Mouse (Mus musculus) MEL (cell line): ENCODE measurements around the gene Bcan. TPM values are rescaled to one million over a fixed set of nuclear protein-coding genes. Genes with fewer than 3 reads are reported as not detected.

Experiments
- DNase-seq: peaks from one replicate; pipeline ENCODE4 v3.0.0; 2011; ENCODE audit warnings: low read depth, low spot score
- H3K27ac ChIP-seq: 2 replicates; pipeline ENCODE4 v1.5.1; 2012; ENCODE audit warnings: low read depth, mild to moderate bottlenecking, control low read depth, low read length, moderate library complexity; ENCODE audit not compliant: control insufficient read depth
- H3K27me3 ChIP-seq, 2 experiments: fragments of 150-350 bp in 1 of 2; sonication (generic) in 1 of 2; 2 replicates each; pipeline ENCODE4 v1.6.1; 2012; ENCODE audit warnings: low read length in 2 of 2, mild to moderate bottlenecking in 2 of 2, improper control_type of control experiment in 1 of 2, moderate library complexity in 1 of 2; ENCODE audit not compliant: insufficient read depth in 2 of 2, control insufficient read depth in 1 of 2
- H3K36me3 ChIP-seq, 2 experiments: 2 replicates each; pipeline ENCODE4 v1.6.1; 2012 to 2014; ENCODE audit warnings: low read length in 2 of 2, improper control_type of control experiment in 1 of 2, inconsistent platforms in 1 of 2, mild to moderate bottlenecking in 1 of 2; ENCODE audit not compliant: insufficient read depth in 2 of 2, control insufficient read depth in 1 of 2
- H3K4me1 ChIP-seq, 2 experiments: fragments of 150-350 bp in 1 of 2; sonication (generic) in 1 of 2; 2 replicates each; pipeline ENCODE4 v1.6.1; 2012; ENCODE audit warnings: low read length in 2 of 2, improper control_type of control experiment in 1 of 2, mild to moderate bottlenecking in 1 of 2; ENCODE audit not compliant: insufficient read depth in 2 of 2, control insufficient read depth in 1 of 2
- H3K4me3 ChIP-seq, 2 experiments: fragments of 150-350 bp in 1 of 2; sonication (generic) in 1 of 2; 2 replicates each; pipeline ENCODE4 v1.5.1; 2012; ENCODE audit warnings: low read depth in 2 of 2, low read length in 2 of 2, mild to moderate bottlenecking in 2 of 2, moderate library complexity in 2 of 2, control low read depth in 1 of 2, improper control_type of control experiment in 1 of 2; ENCODE audit not compliant: control insufficient read depth in 1 of 2, insufficient read depth in 1 of 2
- H3K79me2 ChIP-seq: 2 replicates; pipeline ENCODE4 v1.6.1; 2012; ENCODE audit warnings: mild to moderate bottlenecking, low read length, moderate library complexity; ENCODE audit not compliant: control insufficient read depth, poor library complexity, insufficient read depth
- H3K9ac ChIP-seq: 2 replicates; pipeline ENCODE4 v1.6.1; 2012; ENCODE audit warnings: low read depth, mild to moderate bottlenecking, control low read depth, low read length, moderate library complexity; ENCODE audit not compliant: control insufficient read depth, poor library complexity, severe bottlenecking
- H3K9me3 ChIP-seq: fragments of 150-350 bp; sonication (generic); replicated peaks from 2 replicates; pipeline ENCODE4 v1.6.1; 2012; ENCODE audit warnings: mild to moderate bottlenecking, low read length, improper control_type of control experiment, moderate library complexity; ENCODE audit not compliant: insufficient read depth
- CHD1 ChIP-seq: IDR thresholded peaks from 2 replicates; pipeline ENCODE4 v1.6.1; 2012; ENCODE audit warnings: low read depth, mild to moderate bottlenecking, inconsistent platforms, low read length, improper control_type of control experiment
- CHD2 ChIP-seq: IDR thresholded peaks from 2 replicates; pipeline ENCODE4 v1.6.1; 2011; ENCODE audit warnings: low read length, improper control_type of control experiment
- E2F4 ChIP-seq: IDR thresholded peaks from 2 replicates; pipeline ENCODE4 v1.6.1; 2011; ENCODE audit warnings: low read depth, low read length, improper control_type of control experiment, borderline replicate concordance
- EP300 ChIP-seq, 2 experiments: IDR thresholded peaks; 2 replicates each; pipeline ENCODE4 v1.6.1; 2011; ENCODE audit warnings: improper control_type of control experiment in 2 of 2, low read length in 2 of 2, low read depth in 1 of 2, mild to moderate bottlenecking in 1 of 2
- ETS1 ChIP-seq: IDR thresholded peaks from 2 replicates; pipeline ENCODE4 v1.6.1; 2012; ENCODE audit warnings: low read depth, mild to moderate bottlenecking, inconsistent platforms, low read length, improper control_type of control experiment, moderate library complexity
- GABPA ChIP-seq: IDR thresholded peaks from 2 replicates; pipeline ENCODE4 v1.6.1; 2012; ENCODE audit warnings: low read depth, mild to moderate bottlenecking, inconsistent platforms, low read length, improper control_type of control experiment, moderate library complexity
- GATA1 ChIP-seq: IDR thresholded peaks from 2 replicates; pipeline ENCODE4 v1.6.1; 2011; ENCODE audit warnings: low read depth, low read length, improper control_type of control experiment
- KAT2A ChIP-seq: conservative IDR thresholded peaks from 2 replicates; pipeline ENCODE4 v1.6.1; 2012; ENCODE audit warnings: low read depth, low read length, improper control_type of control experiment, inconsistent platforms
- MAFK ChIP-seq: IDR thresholded peaks from 2 replicates; pipeline ENCODE4 v1.6.1; 2011; ENCODE audit warnings: low read depth, mild to moderate bottlenecking, low read length, improper control_type of control experiment, borderline replicate concordance
- MEF2A ChIP-seq: IDR thresholded peaks from 2 replicates; pipeline ENCODE4 v1.6.1; 2014; ENCODE audit warnings: low read depth, mild to moderate bottlenecking, inconsistent platforms, low read length, improper control_type of control experiment; ENCODE audit not compliant: poor library complexity, insufficient replicate concordance, severe bottlenecking; ENCODE audit errors: extremely low read depth
- NELFE ChIP-seq: IDR thresholded peaks from 2 replicates; pipeline ENCODE4 v1.6.1; 2011; ENCODE audit warnings: low read depth, low read length, improper control_type of control experiment
- NRF1 ChIP-seq: IDR thresholded peaks from 2 replicates; pipeline ENCODE4 v1.6.1; 2014; ENCODE audit warnings: low read depth, mild to moderate bottlenecking, inconsistent platforms, low read length, improper control_type of control experiment, moderate library complexity; ENCODE audit not compliant: poor library complexity, insufficient read depth, severe bottlenecking
- POLR2AphosphoS5 ChIP-seq: IDR thresholded peaks from 2 replicates; pipeline ENCODE4 v1.6.1; 2012; ENCODE audit warnings: low read depth, borderline replicate concordance, mild to moderate bottlenecking, inconsistent platforms, low read length, moderate library complexity, mixed read lengths
- RCOR1 ChIP-seq: IDR thresholded peaks from 2 replicates; pipeline ENCODE4 v1.6.1; 2012; ENCODE audit warnings: low read depth, mild to moderate bottlenecking, inconsistent platforms, low read length, improper control_type of control experiment
- SMC3 ChIP-seq: IDR thresholded peaks from 2 replicates; pipeline ENCODE4 v1.6.1; 2011; ENCODE audit warnings: low read depth, low read length, improper control_type of control experiment
- TBP ChIP-seq: IDR thresholded peaks from 2 replicates; pipeline ENCODE4 v1.8.0; 2011; ENCODE audit warnings: low read depth, low read length, improper control_type of control experiment
- TCF12 ChIP-seq: IDR thresholded peaks from 2 replicates; pipeline ENCODE4 v1.6.1; 2014; ENCODE audit warnings: low read depth, mild to moderate bottlenecking, inconsistent platforms, low read length, improper control_type of control experiment, moderate library complexity
- USF2 ChIP-seq, 2 experiments: IDR thresholded peaks; 2 replicates each; pipeline ENCODE4 v1.6.1; 2011 to 2012; ENCODE audit warnings: improper control_type of control experiment in 2 of 2, low read length in 2 of 2, borderline replicate concordance in 1 of 2, inconsistent platforms in 1 of 2, low read depth in 1 of 2, mild to moderate bottlenecking in 1 of 2; ENCODE audit not compliant: insufficient read depth in 1 of 2
- ZMIZ1 ChIP-seq: IDR thresholded peaks from 2 replicates; pipeline ENCODE4 v1.6.1; 2012; ENCODE audit warnings: low read depth, mild to moderate bottlenecking, inconsistent platforms, low read length, improper control_type of control experiment, moderate library complexity
- ZNF384 ChIP-seq: IDR thresholded peaks from 2 replicates; pipeline ENCODE4 v1.6.1; 2012; ENCODE audit warnings: low read depth, mild to moderate bottlenecking, inconsistent platforms, low read length, improper control_type of control experiment
- polyA plus RNA-seq, 2 experiments: library from polyadenylated mRNA; stranded (reverse) in 1 of 2; unstranded in 1 of 2; fragments of >175 nt in 1 of 2; fragments of >200 nt in 1 of 2; gene quantifications; 2 replicates each; pipeline versions ENCODE4 v1.2.1 to v1.2.4; 2012; ENCODE audit warnings: low replicate concordance in 2 of 2, low read depth in 1 of 2; ENCODE audit not compliant: insufficient read length in 2 of 2, insufficient read depth in 1 of 2, missing spikeins in 1 of 2
- total RNA-seq: library from RNA; depleted of rRNA; stranded (reverse); fragments of 300-350 nt; gene quantifications from 2 replicates; pipeline ENCODE4 v1.2.3, GENCODE M21; 2012

Gene Bcan
- total and polyA plus RNA-seq, 3 experiments = not detected

DNA sequence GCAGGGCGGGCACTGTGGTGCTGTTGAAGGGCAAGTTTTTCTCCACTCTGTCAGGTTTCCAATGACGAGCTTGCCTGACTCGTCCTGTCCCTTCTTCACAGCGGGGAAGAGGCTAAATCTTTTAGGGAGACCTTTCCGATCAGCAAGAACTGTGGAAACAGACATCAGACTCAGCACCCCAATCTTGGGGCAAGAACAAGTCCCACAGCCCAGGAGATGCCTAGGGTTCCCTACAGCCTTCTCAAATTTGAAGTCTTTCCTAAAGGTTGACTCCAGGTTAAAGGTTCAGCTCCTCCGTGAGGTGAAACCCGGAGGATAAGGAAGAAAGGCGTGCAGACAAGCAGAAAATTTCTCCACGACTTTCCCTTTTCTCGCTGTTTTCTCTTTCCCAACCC is 39.8 kb downstream of the Bcan start:
- no peak overlapping the region for H3K27ac ChIP-seq
- no peak for TF ChIP-seq CHD1
- TF ChIP-seq ZNF384 = no peak
- TF ChIP-seq NELFE = no peak
- no peak for TF ChIP-seq CHD2
- no peaks in the 10 kb centered on the region for H3K36me3 ChIP-seq
- H3K27me3 ChIP-seq = no peaks in the 10 kb centered on the region; a peak in 1 of 4 replicates
- H3K79me2 ChIP-seq = no peaks in the 10 kb centered on the region
- no peaks in the 10 kb centered on the region for H3K9me3 ChIP-seq
- DNase-seq = peak; percentile 27
- peaks cover 0 to 10% of the 10 kb centered on the region in 2 experiments; a peak in 2 of 4 replicates for H3K4me1 ChIP-seq
- peak overlapping the region; percentile 43 for H3K9ac ChIP-seq
- peak overlapping the region; percentile 54 to 55 for H3K4me3 ChIP-seq

DNA sequence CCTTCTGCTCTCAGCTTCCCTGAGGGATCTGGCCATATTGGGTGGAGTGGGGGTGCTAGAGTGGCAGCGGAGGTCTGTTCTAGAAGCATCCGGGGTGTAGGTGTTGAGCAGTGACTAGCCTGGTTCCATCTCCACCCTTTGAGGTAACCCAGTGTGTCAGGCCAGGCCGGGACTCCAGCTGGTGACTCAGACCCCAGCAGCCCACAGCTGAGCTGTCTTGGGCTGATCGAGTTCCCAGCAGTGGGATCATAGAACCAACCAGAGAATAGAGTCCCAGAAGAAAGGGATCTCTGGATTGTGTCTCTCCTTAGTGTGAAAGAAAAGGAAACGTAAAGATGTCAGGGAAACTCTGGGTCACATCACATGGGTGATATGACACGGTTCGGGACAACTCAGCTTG is 40.7 kb downstream of the Bcan start:
- Histone ChIP-seq H3K79me2 (no peaks in the 10 kb centered on the region), H3K27me3 (no peaks in the 10 kb centered on the region; a peak in 1 of 4 replicates), H3K4me1 (peaks cover 0 to 10% of the 10 kb centered on the region in 2 experiments; a peak in 2 of 4 replicates), H3K27ac (no peak overlapping the region), H3K36me3 (no peaks in the 10 kb centered on the region), H3K9me3 (no peaks in the 10 kb centered on the region), H3K4me3 (no peak overlapping the region), H3K9ac (no peak overlapping the region)
- TF ChIP-seq KAT2A = no peak
- TF ChIP-seq GATA1 = no peak
- no peak for TF ChIP-seq GABPA
- TF ChIP-seq SMC3 = no peak
- no peak for TF ChIP-seq MAFK
- no peak for TF ChIP-seq POLR2AphosphoS5
- TF ChIP-seq ETS1 = no peak
- TF ChIP-seq CHD2 = no peak
- no peak for TF ChIP-seq USF2 (IDR thresholded peaks at IDR 0.05; ENCODE audit: borderline replicate concordance in 1 of 2, insufficient read depth in 1 of 2, low read depth in 1 of 2, low read length in 2 of 2)
- no peak for TF ChIP-seq TCF12
- TF ChIP-seq EP300 (IDR thresholded peaks at IDR 0.05; ENCODE audit: low read depth in 1 of 2, low read length in 2 of 2) = no peak
- TF ChIP-seq CHD1 = no peak
- TF ChIP-seq TBP = no peak
- no peak for TF ChIP-seq MEF2A
- no peak for TF ChIP-seq RCOR1
- TF ChIP-seq E2F4 = no peak
- TF ChIP-seq ZMIZ1 = no peak
- no peak for TF ChIP-seq ZNF384
- TF ChIP-seq NRF1 = no peak
- no peak for DNase-seq
